Mouse (Mus musculus): ENCODE measurements around the gene Psmd5.
A peak's percentile ranks its signal among the peaks of the same experiment; 100 is the strongest.

Gene Psmd5

GRCm38 (mm10) chr2:34874816-34875345 lies at the start of gene Psmd5:
TSS of gene Psmd5 (minus strand) at chr2:34874968.
- peak within 1 kb of the TSS; percentile 78 for H3K4me3 ChIP-seq (replicated peaks; ENCODE audit: low read length)
- H3K27me3 ChIP-seq (ENCODE audit: insufficient read depth, low read length) = peaks cover 16% of the 10 kb centered on the region
- no peaks in the 10 kb centered on the region for H3K9me3 ChIP-seq (ENCODE audit: low read length)
- TF ChIP-seq CTCF (conservative IDR thresholded peaks at IDR 0.05; ENCODE audit: low read length) = no peak
- TF ChIP-seq NANOG (IDR thresholded peaks at IDR 0.05; ENCODE audit: borderline replicate concordance, low read length) = no peak
- TF ChIP-seq POU5F1 (IDR thresholded peaks at IDR 0.05; ENCODE audit: borderline replicate concordance, low read length) = no peak
- peaks cover 37% of the 10 kb centered on the region for H3K4me1 ChIP-seq (replicated peaks; ENCODE audit: low read depth, low read length)
- no peaks in the 10 kb centered on the region for H3K36me3 ChIP-seq (ENCODE audit: insufficient read depth, low read length)

DNA sequence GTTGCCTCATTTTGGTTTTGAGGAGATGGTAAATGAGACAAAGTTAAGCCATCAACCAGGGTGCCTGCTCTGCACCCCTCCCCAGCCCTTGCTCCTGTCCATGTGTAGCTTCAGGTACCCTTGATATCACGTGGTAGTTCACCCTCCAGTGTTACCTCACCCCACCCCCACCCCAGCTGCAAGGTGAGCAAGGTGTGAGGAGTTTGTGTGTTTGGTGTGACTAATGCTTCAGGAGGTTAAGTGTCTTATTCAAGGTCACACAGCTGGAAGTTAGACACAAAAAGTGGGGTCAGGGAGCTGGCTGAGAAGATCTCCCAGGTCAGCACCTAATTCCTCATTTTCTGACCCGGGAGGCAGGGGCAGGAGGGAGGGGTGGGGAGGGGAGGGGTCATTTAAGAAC lies 48.0 kb upstream of the Psmd5 start:
- TF ChIP-seq CTCF (conservative IDR thresholded peaks at IDR 0.05; ENCODE audit: low read length) (no peak), POU5F1 (IDR thresholded peaks at IDR 0.05; ENCODE audit: borderline replicate concordance, low read length) (no peak), NANOG (IDR thresholded peaks at IDR 0.05; ENCODE audit: borderline replicate concordance, low read length) (no peak)
- no peak overlapping the region for H3K4me3 ChIP-seq (replicated peaks; ENCODE audit: low read length)
- H3K4me1 ChIP-seq (replicated peaks; ENCODE audit: low read depth, low read length) = peaks cover 83% of the 10 kb centered on the region
- H3K27me3 ChIP-seq (ENCODE audit: insufficient read depth, low read length) = peaks cover 8% of the 10 kb centered on the region; the same call in 1 of the 2 replicates
- H3K36me3 ChIP-seq (ENCODE audit: insufficient read depth, low read length) = no peaks in the 10 kb centered on the region
- H3K9me3 ChIP-seq (ENCODE audit: low read length) = no peaks in the 10 kb centered on the region

DNA sequence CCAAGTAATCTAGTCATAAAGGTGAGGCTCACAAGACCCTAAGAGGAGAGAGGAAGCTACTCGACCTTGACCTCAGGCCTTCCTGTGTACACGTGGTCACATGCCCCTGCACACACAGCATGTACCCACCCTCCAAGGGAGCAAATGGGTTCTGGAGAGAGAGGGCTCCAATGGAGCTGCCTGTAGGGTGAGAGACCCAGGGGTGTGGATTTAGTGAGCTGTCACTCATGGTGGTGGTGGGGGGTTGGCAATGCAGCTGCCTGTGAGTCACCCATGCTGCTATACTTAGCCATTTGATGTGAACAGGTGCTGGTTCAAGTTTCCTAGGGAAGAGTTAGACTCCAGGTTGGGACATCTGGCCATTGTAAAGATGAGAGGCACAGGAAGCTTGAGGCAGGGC lies 45.4 kb upstream of the Psmd5 start:
- Histone ChIP-seq H3K27me3 (ENCODE audit: insufficient read depth, low read length) (peaks cover 24% of the 10 kb centered on the region), H3K4me1 (replicated peaks; ENCODE audit: low read depth, low read length) (peaks cover 65% of the 10 kb centered on the region), H3K4me3 (replicated peaks; ENCODE audit: low read length) (no peak overlapping the region), H3K9me3 (ENCODE audit: low read length) (no peaks in the 10 kb centered on the region), H3K36me3 (ENCODE audit: insufficient read depth, low read length) (no peaks in the 10 kb centered on the region)
- TF ChIP-seq NANOG (IDR thresholded peaks at IDR 0.05; ENCODE audit: borderline replicate concordance, low read length) = no peak
- no peak for TF ChIP-seq CTCF (conservative IDR thresholded peaks at IDR 0.05; ENCODE audit: low read length)

GRCm38 (mm10) chr2:34915103-34915502 lies 40.3 kb upstream of the Psmd5 start:
- TF ChIP-seq POU5F1 (IDR thresholded peaks at IDR 0.05; ENCODE audit: borderline replicate concordance, low read length) = no peak
- no peak for TF ChIP-seq NANOG (IDR thresholded peaks at IDR 0.05; ENCODE audit: borderline replicate concordance, low read length)
- 0 out of 2 replicates have a peak, but pooled peaks have one; percentile 4 for TF ChIP-seq CTCF (conservative IDR thresholded peaks at IDR 0.05; ENCODE audit: low read length)
- H3K4me1 ChIP-seq (replicated peaks; ENCODE audit: low read depth, low read length) = peaks cover 35% of the 10 kb centered on the region
- H3K36me3 ChIP-seq (ENCODE audit: insufficient read depth, low read length) = peaks cover 9% of the 10 kb centered on the region; the same call in 1 of the 2 replicates
- H3K4me3 ChIP-seq (replicated peaks; ENCODE audit: low read length) = peak overlapping the region; percentile 82; the same call in 1 of the 2 replicates
- no peaks in the 10 kb centered on the region for H3K9me3 ChIP-seq (ENCODE audit: low read length)
- peaks cover 62% of the 10 kb centered on the region for H3K27me3 ChIP-seq (ENCODE audit: insufficient read depth, low read length)

DNA sequence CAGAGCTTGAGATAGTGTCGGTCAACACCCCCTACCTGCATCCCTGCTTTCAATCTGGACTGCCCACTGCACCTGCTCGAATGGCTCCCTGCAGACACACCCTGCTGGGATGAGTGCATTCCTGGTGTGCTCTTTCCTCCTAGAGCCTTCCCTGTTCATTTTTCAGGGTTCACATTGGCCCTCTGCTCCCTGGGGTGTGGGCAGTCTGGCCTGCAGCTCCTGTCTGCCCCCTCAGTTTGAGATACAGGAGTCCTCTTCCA lies 40.0 kb upstream of the Psmd5 start:
- Histone ChIP-seq H3K36me3 (ENCODE audit: insufficient read depth, low read length) (peaks cover 9% of the 10 kb centered on the region; the same call in 1 of the 2 replicates), H3K27me3 (ENCODE audit: insufficient read depth, low read length) (peaks cover 64% of the 10 kb centered on the region), H3K4me1 (replicated peaks; ENCODE audit: low read depth, low read length) (peaks cover 31% of the 10 kb centered on the region), H3K4me3 (replicated peaks; ENCODE audit: low read length) (peak overlapping the region; percentile 82), H3K9me3 (ENCODE audit: low read length) (no peaks in the 10 kb centered on the region)
- TF ChIP-seq CTCF (conservative IDR thresholded peaks at IDR 0.05; ENCODE audit: low read length) (no peak), POU5F1 (IDR thresholded peaks at IDR 0.05; ENCODE audit: borderline replicate concordance, low read length) (no peak), NANOG (IDR thresholded peaks at IDR 0.05; ENCODE audit: borderline replicate concordance, low read length) (no peak)

DNA sequence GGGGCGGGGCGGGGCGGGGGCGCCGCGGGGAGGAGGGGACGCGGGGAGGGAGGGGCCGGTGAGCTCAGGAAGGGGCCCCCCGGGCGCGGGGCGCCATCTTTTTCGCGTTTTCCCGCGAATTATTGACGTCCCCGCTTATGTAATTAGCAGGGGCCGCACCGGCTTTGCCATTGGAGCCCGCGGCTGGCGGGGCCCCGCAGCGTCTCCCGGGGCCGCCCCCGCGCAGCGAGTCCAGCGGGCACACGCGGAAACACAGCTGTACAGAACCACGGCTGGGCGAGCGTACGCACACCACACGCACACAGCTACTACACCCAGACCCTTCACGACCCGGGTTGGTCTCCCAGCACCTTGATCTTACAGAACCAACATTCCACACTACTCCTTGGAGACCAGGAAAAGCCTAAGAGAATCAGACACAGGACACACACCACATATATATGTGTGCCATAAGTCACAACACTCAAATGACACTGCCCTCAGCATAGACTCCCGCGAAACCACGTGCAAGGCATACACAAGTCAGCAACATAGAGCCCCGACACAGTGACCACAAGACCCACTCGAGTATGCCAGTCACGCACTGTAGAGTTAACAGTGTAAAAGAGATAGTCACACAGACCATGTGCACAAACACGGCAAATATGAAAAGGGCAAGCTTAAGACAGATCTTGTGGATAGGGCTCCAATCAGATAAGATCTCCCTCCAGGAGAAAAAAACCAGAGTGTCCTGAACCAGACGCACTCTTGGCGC lies 39.5 kb upstream of the Psmd5 start:
- Histone ChIP-seq H3K4me1 (replicated peaks; ENCODE audit: low read depth, low read length) (peaks cover 26% of the 10 kb centered on the region), H3K9me3 (ENCODE audit: low read length) (no peaks in the 10 kb centered on the region), H3K27me3 (ENCODE audit: insufficient read depth, low read length) (peaks cover 68% of the 10 kb centered on the region), H3K4me3 (replicated peaks; ENCODE audit: low read length) (peak overlapping the region; percentile 82), H3K36me3 (ENCODE audit: insufficient read depth, low read length) (peaks cover 10% of the 10 kb centered on the region; the same call in 1 of the 2 replicates)
- TF ChIP-seq NANOG (IDR thresholded peaks at IDR 0.05; ENCODE audit: borderline replicate concordance, low read length) (no peak), CTCF (conservative IDR thresholded peaks at IDR 0.05; ENCODE audit: low read length) (no peak), POU5F1 (IDR thresholded peaks at IDR 0.05; ENCODE audit: borderline replicate concordance, low read length) (no peak)

- Histone ChIP-seq H3K4me3 (replicated peaks; ENCODE audit: low read length) (peak within 1 kb of the TSS; percentile 82), H3K36me3 (ENCODE audit: insufficient read depth, low read length) (peaks cover 13% of the 10 kb centered on the region; the same call in 1 of the 2 replicates), H3K27me3 (ENCODE audit: insufficient read depth, low read length) (peaks cover 71% of the 10 kb centered on the region), H3K9me3 (ENCODE audit: low read length) (no peaks in the 10 kb centered on the region), H3K4me1 (replicated peaks; ENCODE audit: low read depth, low read length) (peaks cover 26% of the 10 kb centered on the region)
- TF ChIP-seq NANOG (IDR thresholded peaks at IDR 0.05; ENCODE audit: borderline replicate concordance, low read length) = no peak
- no peak for TF ChIP-seq CTCF (conservative IDR thresholded peaks at IDR 0.05; ENCODE audit: low read length)
- no peak for TF ChIP-seq POU5F1 (IDR thresholded peaks at IDR 0.05; ENCODE audit: borderline replicate concordance, low read length)
These were observed 38.7 kb upstream of the Psmd5 start, which contains the start of gene Phf19 for GRCm38 (mm10) chr2:34913218-34914068. TSS of gene Phf19 (minus strand) at chr2:34914026.

DNA sequence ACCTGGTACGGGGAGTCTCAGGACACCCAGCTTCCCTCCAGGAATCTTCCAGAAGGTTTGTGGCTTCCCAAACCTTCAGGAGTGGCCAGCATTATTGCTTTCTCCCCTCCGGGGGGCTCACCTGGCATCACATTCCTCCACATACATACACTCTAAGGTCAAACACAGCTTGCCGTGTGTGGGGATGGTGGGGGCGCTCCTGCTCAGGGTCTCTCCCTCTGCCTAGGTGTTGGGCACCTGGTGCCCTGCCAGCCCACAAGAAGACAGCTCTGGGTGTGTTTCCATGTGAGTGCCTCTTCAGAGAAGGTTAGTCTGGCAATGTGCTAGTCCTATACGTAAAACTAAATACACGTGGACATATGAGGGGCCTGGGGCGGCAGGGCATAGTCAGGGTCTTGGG lies 37.8 kb upstream of the Psmd5 start:
- TF ChIP-seq POU5F1 (IDR thresholded peaks at IDR 0.05; ENCODE audit: borderline replicate concordance, low read length) (no peak), NANOG (IDR thresholded peaks at IDR 0.05; ENCODE audit: borderline replicate concordance, low read length) (no peak), CTCF (conservative IDR thresholded peaks at IDR 0.05; ENCODE audit: low read length) (no peak)
- H3K9me3 ChIP-seq (ENCODE audit: low read length) = no peaks in the 10 kb centered on the region
- H3K27me3 ChIP-seq (ENCODE audit: insufficient read depth, low read length) = peaks cover 69% of the 10 kb centered on the region
- H3K4me3 ChIP-seq (replicated peaks; ENCODE audit: low read length) = peak overlapping the region; percentile 82
- H3K36me3 ChIP-seq (ENCODE audit: insufficient read depth, low read length) = peaks cover 13% of the 10 kb centered on the region; the same call in 1 of the 2 replicates
- peaks cover 28% of the 10 kb centered on the region for H3K4me1 ChIP-seq (replicated peaks; ENCODE audit: low read depth, low read length)
